Mouse (Mus musculus): ENCODE results near the gene Gm5485.

Gm5485 gene

GRCm38 (mm10) chr16:48412246-48412645 is at the start of gene Gm5485:
Gene Gm5485 (minus strand): TSS chr16:48412416.
- DNase-seq, result no peak

- no peak for DNase-seq
These were observed 41.0 kb upstream of the Gm5485 start for GRCm38 (mm10) chr16:48453264-48453663.

- no peak for DNase-seq
These were observed 34.1 kb upstream of the Gm5485 start for GRCm38 (mm10) chr16:48446161-48446925.

- no peak for DNase-seq
These were observed 32.4 kb upstream of the Gm5485 start for GRCm38 (mm10) chr16:48444589-48444988.

- no peak for DNase-seq
These were observed 25.3 kb upstream of the Gm5485 start for GRCm38 (mm10) chr16:48437476-48437875.

GRCm38 (mm10) chr16:48435454-48435853 is 23.2 kb upstream of the Gm5485 start:
- no peak for DNase-seq

- DNase-seq, result no peak
These were observed 18.8 kb upstream of the Gm5485 start, which contains the start of gene Morc1 for GRCm38 (mm10) chr16:48431027-48431426. Gene Morc1 (plus strand): TSS chr16:48431237.

GRCm38 (mm10) chr16:48429427-48429826 is 17.2 kb upstream of the Gm5485 start:
- no peak for DNase-seq

- no peak for DNase-seq
These were observed 11.9 kb upstream of the Gm5485 start for GRCm38 (mm10) chr16:48424069-48424468.

GRCm38 (mm10) chr16:48422501-48422900 is 10.3 kb upstream of the Gm5485 start:
- no peak for DNase-seq

- no peak for DNase-seq
These were observed 6.8 kb upstream of the Gm5485 start for GRCm38 (mm10) chr16:48419035-48419434.

GRCm38 (mm10) chr16:48418557-48418956 is 6.3 kb upstream of the Gm5485 start:
- no peak for DNase-seq

- no peak for DNase-seq
These were observed 2.1 kb downstream of the Gm5485 start for GRCm38 (mm10) chr16:48410125-48410524.

GRCm38 (mm10) chr16:48409580-48409979 is 2.6 kb downstream of the Gm5485 start:
- DNase-seq, result no peak

- DNase-seq, result no peak
These were observed 6.4 kb downstream of the Gm5485 start for GRCm38 (mm10) chr16:48405674-48406403.

GRCm38 (mm10) chr16:48404009-48404408 is 8.2 kb downstream of the Gm5485 start:
- DNase-seq, result no peak

- DNase-seq, result no peak
These were observed 8.8 kb downstream of the Gm5485 start for GRCm38 (mm10) chr16:48403423-48403822.

- DNase-seq, result no peak
These were observed 9.3 kb downstream of the Gm5485 start for GRCm38 (mm10) chr16:48402963-48403362.

- no peak for DNase-seq
These were observed 16.9 kb downstream of the Gm5485 start for GRCm38 (mm10) chr16:48395278-48395677.

GRCm38 (mm10) chr16:48386982-48387381 is 25.2 kb downstream of the Gm5485 start:
- no peak for DNase-seq

- no peak for DNase-seq
These were observed 28.5 kb downstream of the Gm5485 start for GRCm38 (mm10) chr16:48383582-48384257.

GRCm38 (mm10) chr16:48373711-48374485 is 38.3 kb downstream of the Gm5485 start:
- DNase-seq, result no peak

GRCm38 (mm10) chr16:48372461-48372860 is 39.8 kb downstream of the Gm5485 start:
- no peak for DNase-seq
